Mouse (Mus musculus) hindbrain, embryonic 16.5 days (tissue): Measurements from ENCODE around the gene Grip1. TPM values are rescaled to one million over a fixed set of nuclear protein-coding genes. Genes with fewer than 3 reads are reported as not detected.

Experiments used
- ATAC-seq: fragments of 200-750 bp; cut with Nextera tagmentation; 2 replicates; pipeline ENCODE4 v1.8.0; 2017; ENCODE audit warnings: moderate TSS enrichment, moderate library complexity
- H3K27ac ChIP-seq: fragments of 300-500 bp; sonication (generic); 2 replicates; pipeline ENCODE4 v1.5.1; 2014; ENCODE audit warnings: low read depth, mild to moderate bottlenecking, control low read depth, low read length, moderate library complexity
- H3K27me3 ChIP-seq: fragments of 300-500 bp; sonication (generic); replicated peaks from 2 replicates; pipeline ENCODE4 v1.6.1; 2014; ENCODE audit warnings: low read length; ENCODE audit not compliant: control insufficient read depth, insufficient read depth
- H3K36me3 ChIP-seq: fragments of 300-500 bp; sonication (generic); 2 replicates; pipeline ENCODE4 v1.6.1; 2014; ENCODE audit warnings: mild to moderate bottlenecking, low read length, moderate library complexity, mixed read lengths; ENCODE audit not compliant: control insufficient read depth, insufficient read depth
- H3K4me1 ChIP-seq: fragments of 300-500 bp; sonication (generic); 2 replicates; pipeline ENCODE4 v1.6.1; 2014; ENCODE audit warnings: low read depth, low read length; ENCODE audit not compliant: control insufficient read depth, insufficient read depth
- H3K4me2 ChIP-seq: fragments of 300-500 bp; sonication (generic); 2 replicates; pipeline ENCODE4 v1.6.1; 2014; ENCODE audit warnings: mild to moderate bottlenecking, low read length, control low read depth, moderate library complexity
- H3K4me3 ChIP-seq: fragments of 300-500 bp; sonication (generic); 2 replicates; pipeline ENCODE4 v1.5.1; 2014; ENCODE audit warnings: mild to moderate bottlenecking, low read length, control low read depth, moderate library complexity
- H3K9ac ChIP-seq: fragments of 300-500 bp; sonication (generic); 2 replicates; pipeline ENCODE4 v1.6.1; 2014; ENCODE audit warnings: low read depth, mild to moderate bottlenecking, control low read depth, low read length, moderate library complexity
- H3K9me3 ChIP-seq: fragments of 300-500 bp; sonication (generic); 2 replicates; pipeline ENCODE4 v1.6.1; 2014; ENCODE audit warnings: mild to moderate bottlenecking, low read length, moderate library complexity; ENCODE audit not compliant: control insufficient read depth
- WGBS: fragments of 180-500 bp; shearing (Covaris S2); extraction: QIAGEN DNeasy Blood & Tissue Kit; methylation state at CpG from one replicate; pipeline ENCODE4 v1.1.7; 2014; 5-methylcytosine and 5-hydroxymethylcytosine counted together
- polyA plus RNA-seq: library from polyadenylated mRNA; unstranded; fragments of >200 nt; fragmentation: Nextera tagmentation; extraction: Ambion mirVana; gene quantifications from 2 replicates; pipeline ENCODE4 v1.2.1, GENCODE M21; 2015

Grip1 gene
- polyA plus RNA-seq, 1 experiment from 2014 or later, result 16.6 TPM

- no peak overlapping the region for H3K4me3 ChIP-seq
- no peaks in the 10 kb centered on the region for H3K27me3 ChIP-seq
- H3K27ac ChIP-seq, result no peak overlapping the region
- no peak overlapping the region for H3K9ac ChIP-seq
- peaks cover 12% of the 10 kb centered on the region for H3K4me1 ChIP-seq
- H3K4me2 ChIP-seq, result no peak overlapping the region
- H3K9me3 ChIP-seq, result no peaks in the 10 kb centered on the region
- no peak for ATAC-seq
- WGBS, result 85% methylated on average over 5 of the region's 5 CpGs
- H3K36me3 ChIP-seq, result no peaks in the 10 kb centered on the region
These were observed 158.4 kb downstream of the Grip1 start for GRCm38 (mm10) chr10:119612034-119612433.

GRCm38 (mm10) chr10:119614726-119615125 is 161.1 kb downstream of the Grip1 start:
- H3K9ac ChIP-seq, result no peak overlapping the region
- no peaks in the 10 kb centered on the region for H3K27me3 ChIP-seq
- no peaks in the 10 kb centered on the region for H3K9me3 ChIP-seq
- H3K36me3 ChIP-seq, result no peaks in the 10 kb centered on the region
- H3K4me2 ChIP-seq, result no peak overlapping the region; the same call in 1 of the 2 replicates
- WGBS, result 44% methylated on average over 7 of the region's 7 CpGs
- H3K4me1 ChIP-seq, result peaks cover 12% of the 10 kb centered on the region
- no peak overlapping the region; the same call in 1 of the 2 replicates for H3K27ac ChIP-seq
- H3K4me3 ChIP-seq, result no peak overlapping the region
- no peak for ATAC-seq

- H3K36me3 ChIP-seq, result no peaks in the 10 kb centered on the region
- peaks cover 12% of the 10 kb centered on the region for H3K4me1 ChIP-seq
- no peaks in the 10 kb centered on the region for H3K27me3 ChIP-seq
- 66% methylated on average over 14 of the region's 14 CpGs for WGBS
- no peak overlapping the region for H3K4me3 ChIP-seq
- ATAC-seq, result peak; percentile 90
- no peak overlapping the region for H3K9ac ChIP-seq
- no peaks in the 10 kb centered on the region for H3K9me3 ChIP-seq
- H3K4me2 ChIP-seq, result no peak overlapping the region; the same call in 1 of the 2 replicates
- H3K27ac ChIP-seq, result peak overlapping the region; percentile 41; the same call in 1 of the 2 replicates
These were observed 161.7 kb downstream of the Grip1 start for GRCm38 (mm10) chr10:119615240-119615885.

- H3K4me1 ChIP-seq, result peaks cover 12% of the 10 kb centered on the region
- H3K9ac ChIP-seq, result no peak overlapping the region
- ATAC-seq, result no peak
- no peak overlapping the region for H3K27ac ChIP-seq
- no peaks in the 10 kb centered on the region for H3K27me3 ChIP-seq
- H3K4me3 ChIP-seq, result no peak overlapping the region
- 64% methylated on average over 3 of the region's 3 CpGs for WGBS
- H3K4me2 ChIP-seq, result no peak overlapping the region
- no peaks in the 10 kb centered on the region for H3K36me3 ChIP-seq
- no peaks in the 10 kb centered on the region for H3K9me3 ChIP-seq
These were observed 162.4 kb downstream of the Grip1 start for GRCm38 (mm10) chr10:119616078-119616477.

- Histone ChIP-seq H3K4me3 (no peak overlapping the region), H3K27me3 (no peaks in the 10 kb centered on the region), H3K9ac (no peak overlapping the region), H3K4me1 (no peaks in the 10 kb centered on the region), H3K9me3 (no peaks in the 10 kb centered on the region), H3K27ac (no peak overlapping the region), H3K36me3 (no peaks in the 10 kb centered on the region), H3K4me2 (no peak overlapping the region)
- 73% methylated on average over 4 of the region's 4 CpGs for WGBS
- ATAC-seq, result no peak
These were observed 175.0 kb downstream of the Grip1 start for GRCm38 (mm10) chr10:119628656-119629055.

- H3K27me3 ChIP-seq, result no peaks in the 10 kb centered on the region
- WGBS, result 70% methylated on average over 5 of the region's 5 CpGs
- no peaks in the 10 kb centered on the region for H3K4me1 ChIP-seq
- H3K9me3 ChIP-seq, result no peaks in the 10 kb centered on the region
- no peak overlapping the region for H3K27ac ChIP-seq
- no peak overlapping the region for H3K4me2 ChIP-seq
- H3K9ac ChIP-seq, result no peak overlapping the region
- H3K36me3 ChIP-seq, result no peaks in the 10 kb centered on the region
- no peak overlapping the region for H3K4me3 ChIP-seq
- no peak for ATAC-seq
These were observed 176.8 kb downstream of the Grip1 start for GRCm38 (mm10) chr10:119630401-119630800.

- H3K27ac ChIP-seq, result no peak overlapping the region
- ATAC-seq, result no peak
- H3K4me3 ChIP-seq, result no peak overlapping the region
- WGBS, result 63% methylated on average over 9 of the region's 9 CpGs
- no peaks in the 10 kb centered on the region for H3K36me3 ChIP-seq
- H3K9me3 ChIP-seq, result no peaks in the 10 kb centered on the region
- no peaks in the 10 kb centered on the region for H3K27me3 ChIP-seq
- H3K4me2 ChIP-seq, result no peak overlapping the region
- no peaks in the 10 kb centered on the region for H3K4me1 ChIP-seq
- H3K9ac ChIP-seq, result no peak overlapping the region
These were observed 178.3 kb downstream of the Grip1 start for GRCm38 (mm10) chr10:119631966-119632365.

- Histone ChIP-seq H3K36me3 (no peaks in the 10 kb centered on the region), H3K27me3 (no peaks in the 10 kb centered on the region), H3K4me1 (no peaks in the 10 kb centered on the region), H3K27ac (no peak overlapping the region), H3K4me3 (no peak overlapping the region), H3K9ac (no peak overlapping the region), H3K9me3 (no peaks in the 10 kb centered on the region), H3K4me2 (no peak overlapping the region)
- ATAC-seq, result no peak
- 73% methylated on average over 6 of the region's 6 CpGs for WGBS
These were observed 180.9 kb downstream of the Grip1 start for GRCm38 (mm10) chr10:119634544-119634943.

- ATAC-seq, result peak; percentile 78
These were observed 186.9 kb downstream of the Grip1 start for GRCm38 (mm10) chr10:119640534-119640933.

More at GRCm38 (mm10) chr10:119640534-119640933, 186.9 kb downstream of the Grip1 start:
- no peak overlapping the region for H3K4me2 ChIP-seq
- H3K9ac ChIP-seq, result no peak overlapping the region
- H3K36me3 ChIP-seq, result no peaks in the 10 kb centered on the region
- H3K27ac ChIP-seq, result no peak overlapping the region
- H3K27me3 ChIP-seq, result no peaks in the 10 kb centered on the region
- peaks cover 8% of the 10 kb centered on the region for H3K4me1 ChIP-seq
- 64% methylated on average over 10 of the region's 10 CpGs for WGBS
- H3K4me3 ChIP-seq, result no peak overlapping the region
- no peaks in the 10 kb centered on the region for H3K9me3 ChIP-seq
